Mouse (Mus musculus) embryonic facial prominence, embryonic 11.5 days (tissue): Measurements from ENCODE around the gene Fam240b. TPM values are rescaled to one million over a fixed set of nuclear protein-coding genes. Genes with fewer than 3 reads are reported as not detected.

Experiments used
- ATAC-seq: fragments of 200-750 bp; cut with Nextera tagmentation; replicated peaks from 2 replicates; pipeline ENCODE4 v1.8.0; 2017; ENCODE audit warnings: low read depth; ENCODE audit not compliant: insufficient number of reproducible peaks, low FRiP score, low TSS enrichment
- DNase-seq: peaks from one replicate; pipeline ENCODE4 v3.0.0-alpha.2; 2015; ENCODE audit warnings: low spot score
- H3K27ac ChIP-seq: fragments of 300-500 bp; sonication (generic); replicated peaks from 2 replicates; pipeline ENCODE4 v1.5.1; 2014; ENCODE audit warnings: mild to moderate bottlenecking, low read depth, low read length, control low read depth
- H3K27me3 ChIP-seq: fragments of 300-500 bp; sonication (generic); 2 replicates; pipeline ENCODE4 v1.6.1; 2014; ENCODE audit warnings: mild to moderate bottlenecking, low read length, moderate library complexity, mixed read lengths; ENCODE audit not compliant: control insufficient read depth, insufficient read depth
- H3K36me3 ChIP-seq: fragments of 300-500 bp; sonication (generic); replicated peaks from 2 replicates; pipeline ENCODE4 v1.6.1; 2014; ENCODE audit warnings: low read depth, mild to moderate bottlenecking, low read length, moderate library complexity, mixed read lengths; ENCODE audit not compliant: control insufficient read depth, insufficient read depth
- H3K4me1 ChIP-seq: fragments of 300-500 bp; sonication (generic); 2 replicates; pipeline ENCODE4 v1.6.1; 2014; ENCODE audit warnings: low read length, mixed read lengths; ENCODE audit not compliant: control insufficient read depth, insufficient read depth
- H3K4me2 ChIP-seq: fragments of 300-500 bp; sonication (generic); 2 replicates; pipeline ENCODE4 v1.6.1; 2014; ENCODE audit warnings: low read depth, mild to moderate bottlenecking, control low read depth, low read length, moderate library complexity
- H3K4me3 ChIP-seq: fragments of 300-500 bp; sonication (generic); 2 replicates; pipeline ENCODE4 v1.5.1; 2014; ENCODE audit warnings: low read depth, low read length, control low read depth
- H3K9ac ChIP-seq: fragments of 300-500 bp; sonication (generic); replicated peaks from 2 replicates; pipeline ENCODE4 v1.6.1; 2014; ENCODE audit warnings: mild to moderate bottlenecking, control low read depth, low read length
- H3K9me3 ChIP-seq: fragments of 300-500 bp; sonication (generic); replicated peaks from 2 replicates; pipeline ENCODE4 v1.6.1; 2016; ENCODE audit warnings: mild to moderate bottlenecking, low read length, inconsistent platforms, mixed read lengths; ENCODE audit not compliant: control insufficient read depth
- WGBS: fragments of 180-500 bp; shearing (Covaris S2); extraction: QIAGEN DNeasy Blood & Tissue Kit; methylation state at CpG from one replicate; pipeline ENCODE4 v1.1.7; 2014; 5-methylcytosine and 5-hydroxymethylcytosine counted together
- polyA plus RNA-seq: library from polyadenylated mRNA; unstranded; fragments of >200 nt; fragmentation: Nextera tagmentation; extraction: Ambion mirVana; gene quantifications from 2 replicates; pipeline ENCODE4 v1.2.1, GENCODE M21; 2014

The Fam240b gene
- not detected in 2 replicates for polyA plus RNA-seq

DNA sequence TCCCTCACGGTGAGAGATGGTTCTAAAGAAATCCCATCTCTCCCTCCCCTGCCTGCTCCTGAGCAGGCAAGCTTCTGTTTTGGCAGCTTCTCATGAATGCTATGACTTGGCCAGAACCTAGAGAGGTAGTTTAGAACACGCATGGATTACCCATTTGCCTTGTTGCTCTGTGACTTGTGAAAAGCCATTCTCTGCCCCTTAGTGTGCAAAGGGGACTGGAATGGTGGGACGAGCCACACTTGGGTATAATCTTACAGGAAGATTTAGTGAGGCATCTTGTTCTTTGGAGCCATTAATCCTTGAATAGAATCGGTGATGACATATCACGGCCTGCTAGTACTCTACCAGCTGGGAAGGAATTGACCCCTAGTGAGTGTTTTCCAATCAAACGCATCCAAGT, at the start of gene Fam240b:
Gene Fam240b (minus strand): TSS at position 101 of the 400 bp plus-strand sequence.
- H3K9ac ChIP-seq: no peak within 1 kb of the TSS
- no peaks in the 10 kb centered on the region for H3K27me3 ChIP-seq
- no peaks in the 10 kb centered on the region for H3K9me3 ChIP-seq
- no peak for DNase-seq
- ATAC-seq: no peak
- whole genome bisulfite sequencing: 82% methylated on average over 6 of the region's 6 CpGs
- no peak within 1 kb of the TSS for H3K4me2 ChIP-seq
- H3K4me1 ChIP-seq: no peaks in the 10 kb centered on the region
- no peak within 1 kb of the TSS for H3K4me3 ChIP-seq
- H3K36me3 ChIP-seq: no peaks in the 10 kb centered on the region
- H3K27ac ChIP-seq: no peak within 1 kb of the TSS

DNA sequence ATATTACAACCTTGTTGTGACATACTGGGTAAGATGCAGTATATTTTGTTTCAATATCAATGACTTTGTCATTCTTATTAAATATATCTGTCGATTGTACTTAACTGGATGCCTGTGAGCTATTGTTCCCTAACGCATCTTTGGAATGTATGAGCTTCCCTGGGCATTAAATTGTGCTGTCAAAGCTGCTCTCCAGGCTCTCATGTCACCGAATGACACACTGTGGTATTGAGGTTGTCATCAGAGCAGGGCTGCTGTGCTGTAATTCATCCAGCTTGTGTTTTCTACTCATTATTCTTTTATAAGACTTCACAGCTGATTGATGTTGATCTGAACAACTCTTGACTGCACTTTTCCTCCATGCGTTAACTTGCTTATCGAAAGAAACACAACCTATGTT, 32.5 kb upstream of the Fam240b start:
- Histone ChIP-seq H3K9me3 (no peaks in the 10 kb centered on the region), H3K27ac (no peak overlapping the region), H3K9ac (no peak overlapping the region), H3K36me3 (no peaks in the 10 kb centered on the region), H3K4me3 (no peak overlapping the region), H3K4me1 (no peaks in the 10 kb centered on the region), H3K27me3 (no peaks in the 10 kb centered on the region), H3K4me2 (no peak overlapping the region)
- WGBS: 75% methylated on average over 5 of the region's 5 CpGs
- no peak for DNase-seq
- no peak for ATAC-seq

DNA sequence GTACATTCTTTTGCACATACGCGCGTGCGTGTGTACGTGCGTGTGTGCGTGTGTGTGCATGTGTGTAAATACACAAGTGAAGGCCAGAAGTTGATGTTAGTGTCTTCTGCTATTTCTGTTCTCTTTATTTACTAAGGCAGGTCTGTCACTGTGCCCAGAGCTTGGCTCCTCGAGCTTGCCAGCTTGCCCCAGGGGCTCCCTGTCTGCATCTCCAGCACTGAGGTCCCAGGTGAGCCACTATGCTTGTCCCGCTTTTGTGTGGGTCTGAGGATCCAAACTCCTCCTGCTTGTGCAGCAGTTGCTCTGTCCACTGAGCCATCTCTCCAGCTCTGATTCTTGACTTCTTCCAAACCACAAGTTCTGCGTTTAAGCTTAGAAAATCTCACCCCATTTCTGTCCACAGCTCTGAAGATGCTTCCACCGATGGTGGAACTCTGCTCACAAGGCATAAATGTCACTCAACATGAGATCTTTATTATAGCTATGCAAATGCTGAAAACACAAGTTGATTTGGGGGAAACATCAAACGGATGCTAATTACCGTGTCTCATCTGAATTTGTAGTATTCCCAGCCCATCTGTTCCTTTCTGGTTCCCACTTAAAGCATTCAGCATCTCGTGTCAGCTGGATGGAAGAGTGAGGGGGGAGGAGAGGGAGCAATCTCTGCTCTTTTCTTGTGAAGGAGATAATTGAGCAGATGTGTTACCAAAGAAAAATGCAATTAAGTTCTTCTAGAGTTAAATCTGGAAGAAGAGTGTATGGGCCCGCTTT, 29.1 kb upstream of the Fam240b start:
- no peak for DNase-seq
- Histone ChIP-seq H3K4me3 (no peak overlapping the region), H3K36me3 (no peaks in the 10 kb centered on the region), H3K9ac (no peak overlapping the region), H3K27ac (no peak overlapping the region), H3K9me3 (no peaks in the 10 kb centered on the region), H3K4me2 (no peak overlapping the region), H3K27me3 (no peaks in the 10 kb centered on the region), H3K4me1 (no peaks in the 10 kb centered on the region)
- WGBS: 83% methylated on average over 15 of the region's 15 CpGs
- no peak for ATAC-seq

DNA sequence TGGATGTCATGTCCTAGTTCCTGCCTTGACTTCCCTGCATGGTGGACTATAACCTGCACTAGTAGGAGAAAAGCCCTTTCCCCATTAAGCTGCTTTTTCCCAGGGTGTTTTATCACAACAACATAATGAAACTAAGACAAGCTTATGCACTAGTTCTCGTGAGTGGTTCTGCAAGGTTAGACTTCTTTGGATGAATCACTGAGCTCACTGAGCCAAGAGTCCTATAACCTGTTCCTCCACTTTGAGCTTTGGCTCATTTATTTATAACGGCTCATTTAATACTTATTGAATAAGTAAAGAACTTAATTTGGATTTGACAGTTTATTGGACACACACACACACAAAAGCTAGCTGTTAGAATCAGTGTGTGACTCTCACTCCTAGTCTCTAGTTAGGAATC, 16.7 kb upstream of the Fam240b start:
- ATAC-seq (no peak), DNase-seq (no peak)
- no peak overlapping the region for H3K27ac ChIP-seq
- no peaks in the 10 kb centered on the region for H3K36me3 ChIP-seq
- no peak overlapping the region for H3K9ac ChIP-seq
- no peaks in the 10 kb centered on the region for H3K27me3 ChIP-seq
- 78% methylated on average over 2 of the region's 2 CpGs for WGBS
- H3K4me3 ChIP-seq: no peak overlapping the region
- no peaks in the 10 kb centered on the region for H3K4me1 ChIP-seq
- no peak overlapping the region for H3K4me2 ChIP-seq
- H3K9me3 ChIP-seq: no peaks in the 10 kb centered on the region; the same call in 1 of the 2 replicates

DNA sequence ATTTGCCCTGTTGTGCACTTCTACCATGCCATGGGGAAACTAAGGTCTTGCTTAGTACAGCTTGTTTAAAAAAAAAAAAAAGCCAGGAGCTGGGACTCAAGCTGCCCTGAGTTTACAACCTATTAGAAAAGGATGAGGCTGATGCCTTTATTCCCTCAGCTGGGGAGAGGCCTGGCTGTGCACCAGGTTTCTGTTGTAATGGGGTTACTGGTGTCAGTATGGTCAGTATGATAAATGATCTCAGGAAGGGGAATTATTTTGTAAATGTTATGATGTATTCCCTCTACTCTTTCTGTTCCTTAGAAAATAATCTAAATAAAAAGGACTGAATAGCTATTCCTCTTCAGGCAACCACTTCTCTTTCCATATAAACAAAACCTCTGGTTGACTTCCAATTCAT, 14.0 kb upstream of the Fam240b start:
- Histone ChIP-seq H3K4me3 (no peak overlapping the region), H3K4me1 (no peaks in the 10 kb centered on the region), H3K9ac (no peak overlapping the region), H3K4me2 (no peak overlapping the region), H3K36me3 (no peaks in the 10 kb centered on the region), H3K9me3 (no peaks in the 10 kb centered on the region; the same call in 1 of the 2 replicates), H3K27ac (no peak overlapping the region), H3K27me3 (no peaks in the 10 kb centered on the region)
- DNase-seq: no peak
- ATAC-seq: no peak

DNA sequence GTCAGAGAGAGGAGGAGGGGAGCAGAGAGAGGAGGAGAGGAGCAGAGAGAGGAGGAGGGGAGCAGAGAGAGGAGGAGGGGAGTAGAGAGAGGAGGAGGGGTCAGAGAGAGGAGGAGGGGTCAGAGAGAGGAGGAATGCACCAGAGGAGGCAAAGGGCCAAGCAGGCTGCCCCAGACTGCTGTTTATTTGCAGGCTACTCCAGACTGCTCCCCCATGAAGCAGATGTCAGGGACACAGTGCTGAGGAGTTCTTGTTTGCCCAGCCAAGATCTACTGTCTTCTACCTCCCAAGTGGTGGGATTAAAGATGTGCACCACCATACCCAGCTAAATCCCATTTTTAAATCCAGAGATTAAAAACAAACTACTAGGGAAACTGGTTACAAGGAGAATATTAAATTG, 9.8 kb upstream of the Fam240b start:
- Histone ChIP-seq H3K9ac (no peak overlapping the region), H3K4me2 (no peak overlapping the region), H3K9me3 (no peaks in the 10 kb centered on the region; the same call in 1 of the 2 replicates), H3K27me3 (no peaks in the 10 kb centered on the region), H3K4me3 (no peak overlapping the region), H3K4me1 (no peaks in the 10 kb centered on the region), H3K36me3 (no peaks in the 10 kb centered on the region), H3K27ac (no peak overlapping the region)
- no peak for DNase-seq
- ATAC-seq: no peak

DNA sequence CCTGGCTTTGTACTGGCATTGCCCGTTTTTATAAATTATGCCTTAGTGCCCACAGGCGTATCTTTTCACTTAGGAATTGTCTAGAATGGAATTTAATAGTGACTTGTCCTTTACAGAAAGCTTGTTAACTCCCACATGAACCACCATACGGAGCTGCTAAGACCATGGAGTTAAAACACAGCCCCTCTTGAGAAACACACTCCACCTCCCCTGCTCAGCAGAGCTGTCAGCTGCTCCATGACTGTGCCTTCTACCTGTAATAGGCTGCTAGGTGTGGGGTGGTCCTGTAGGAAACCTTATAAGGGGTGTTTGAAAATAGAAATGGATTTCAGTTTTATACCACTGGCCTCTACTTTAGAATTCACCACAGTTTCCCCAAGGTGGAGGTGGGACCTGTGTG, 5.2 kb upstream of the Fam240b start:
- no peak for ATAC-seq
- H3K4me3 ChIP-seq: no peak overlapping the region
- H3K9ac ChIP-seq: no peak overlapping the region
- no peaks in the 10 kb centered on the region for H3K27me3 ChIP-seq
- no peaks in the 10 kb centered on the region for H3K36me3 ChIP-seq
- H3K9me3 ChIP-seq: no peaks in the 10 kb centered on the region
- WGBS: 79% methylated on average over 3 of the region's 3 CpGs
- no peak overlapping the region for H3K4me2 ChIP-seq
- H3K4me1 ChIP-seq: no peaks in the 10 kb centered on the region
- no peak for DNase-seq
- H3K27ac ChIP-seq: no peak overlapping the region

DNA sequence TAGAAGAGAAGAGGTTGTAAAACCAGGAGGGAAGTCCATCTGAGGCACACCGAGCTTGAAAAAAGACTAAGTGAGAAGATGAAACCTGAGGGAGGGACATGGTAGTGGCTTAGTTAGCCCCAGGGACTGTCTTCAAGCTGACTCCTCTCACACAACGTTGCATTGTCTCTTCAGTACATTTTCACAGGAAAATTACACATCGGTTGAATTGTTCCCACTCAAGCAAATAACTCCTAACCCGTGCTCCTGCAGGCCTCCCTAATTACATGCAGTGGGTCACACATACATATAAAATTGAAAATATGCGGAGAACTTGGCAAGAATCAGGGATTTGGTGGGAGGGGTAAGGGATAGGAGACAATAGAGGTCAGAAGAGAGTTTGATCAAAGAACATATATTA, 4.0 kb downstream of the Fam240b start:
- Histone ChIP-seq H3K36me3 (no peaks in the 10 kb centered on the region), H3K27me3 (no peaks in the 10 kb centered on the region), H3K4me1 (no peaks in the 10 kb centered on the region), H3K9me3 (no peaks in the 10 kb centered on the region), H3K27ac (no peak overlapping the region), H3K4me2 (no peak overlapping the region), H3K9ac (no peak overlapping the region), H3K4me3 (no peak overlapping the region)
- 63% methylated on average over 5 of the region's 5 CpGs for WGBS
- DNase-seq (no peak), ATAC-seq (no peak)
